Mouse (Mus musculus): ENCODE results near the gene Gm20509. TPM values are rescaled to one million over a fixed set of nuclear protein-coding genes. Genes with fewer than 3 reads are reported as not detected.
"Not testable (repeated sequence)": the region's sequence is repeated elsewhere in the genome, so short reads cannot be mapped to it uniquely, and the experiment has no call there.

Gene Gm20509
- polyA plus RNA-seq, 1 experiment, result 0.12 TPM

GRCm38 (mm10) chr9:73070971-73071659 lies 31.2 kb upstream of the Gm20509 start:
- H3K36me3 ChIP-seq (ENCODE audit: control insufficient read depth, insufficient read depth, low read length), result no peaks in the 10 kb centered on the region
- H3K27ac ChIP-seq (ENCODE audit: control insufficient read depth, insufficient read depth, low read depth, low read length), result 0 out of 2 replicates have a peak overlapping the region, but pooled peaks have one; percentile 13
- no peak overlapping the region for H3K4me3 ChIP-seq (ENCODE audit: control insufficient read depth, low read depth, low read length)

GRCm38 (mm10) chr9:73072426-73072825 lies 29.8 kb upstream of the Gm20509 start:
- H3K4me1 ChIP-seq (ENCODE audit: control insufficient read depth, insufficient read depth, low read length), result no peaks in the 10 kb centered on the region
- no peak overlapping the region for H3K27ac ChIP-seq (ENCODE audit: control insufficient read depth, insufficient read depth, low read depth, low read length)
- H3K36me3 ChIP-seq (ENCODE audit: control insufficient read depth, insufficient read depth, low read length), result no peaks in the 10 kb centered on the region
- H3K27me3 ChIP-seq (ENCODE audit: control insufficient read depth, insufficient read depth, low read length), result no peaks in the 10 kb centered on the region
- no peak for TF ChIP-seq POLR2A (IDR thresholded peaks at IDR 0.05; ENCODE audit: control insufficient read depth, low read depth, low read length)
- TF ChIP-seq CTCF (IDR thresholded peaks at IDR 0.05; ENCODE audit: control insufficient read depth, insufficient read depth, insufficient replicate concordance, low read depth, low read length), result no peak
- H3K4me3 ChIP-seq (ENCODE audit: control insufficient read depth, low read depth, low read length), result no peak overlapping the region

More at GRCm38 (mm10) chr9:73070971-73071659, 31.2 kb upstream of the Gm20509 start:
- Histone ChIP-seq H3K4me1 (ENCODE audit: control insufficient read depth, insufficient read depth, low read length) (no peaks in the 10 kb centered on the region), H3K27me3 (ENCODE audit: control insufficient read depth, insufficient read depth, low read length) (no peaks in the 10 kb centered on the region)
- no peak for TF ChIP-seq POLR2A (IDR thresholded peaks at IDR 0.05; ENCODE audit: control insufficient read depth, low read depth, low read length)
- no peak for TF ChIP-seq CTCF (IDR thresholded peaks at IDR 0.05; ENCODE audit: control insufficient read depth, insufficient read depth, insufficient replicate concordance, low read depth, low read length)

DNA sequence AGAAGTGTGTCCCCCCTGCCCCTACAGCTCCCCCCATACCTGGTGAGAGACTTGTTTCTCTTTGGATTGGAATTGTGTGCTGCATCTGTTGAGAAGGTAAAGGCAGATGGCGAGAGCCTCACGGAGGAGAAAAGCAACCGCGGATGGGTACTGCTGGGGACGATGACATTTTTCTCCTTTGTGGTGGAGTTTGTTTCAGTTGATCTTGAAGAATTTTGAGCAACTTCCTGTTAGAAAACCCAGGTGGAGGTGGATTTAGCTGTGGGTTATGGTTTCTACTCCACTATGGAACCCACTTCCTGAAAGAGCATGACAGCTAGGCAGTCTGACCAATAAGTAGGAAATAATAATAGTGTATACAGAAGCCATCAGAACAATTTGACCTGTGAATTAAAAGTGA lies 29.1 kb upstream of the Gm20509 start:
- H3K4me3 ChIP-seq (ENCODE audit: control insufficient read depth, low read depth, low read length), result no peak overlapping the region
- H3K36me3 ChIP-seq (ENCODE audit: control insufficient read depth, insufficient read depth, low read length), result no peaks in the 10 kb centered on the region
- no peak overlapping the region for H3K27ac ChIP-seq (ENCODE audit: control insufficient read depth, insufficient read depth, low read depth, low read length)
- no peaks in the 10 kb centered on the region for H3K4me1 ChIP-seq (ENCODE audit: control insufficient read depth, insufficient read depth, low read length)
- H3K27me3 ChIP-seq (ENCODE audit: control insufficient read depth, insufficient read depth, low read length), result no peaks in the 10 kb centered on the region
- TF ChIP-seq POLR2A (IDR thresholded peaks at IDR 0.05; ENCODE audit: control insufficient read depth, low read depth, low read length) (no peak), CTCF (IDR thresholded peaks at IDR 0.05; ENCODE audit: control insufficient read depth, insufficient read depth, insufficient replicate concordance, low read depth, low read length) (no peak)

DNA sequence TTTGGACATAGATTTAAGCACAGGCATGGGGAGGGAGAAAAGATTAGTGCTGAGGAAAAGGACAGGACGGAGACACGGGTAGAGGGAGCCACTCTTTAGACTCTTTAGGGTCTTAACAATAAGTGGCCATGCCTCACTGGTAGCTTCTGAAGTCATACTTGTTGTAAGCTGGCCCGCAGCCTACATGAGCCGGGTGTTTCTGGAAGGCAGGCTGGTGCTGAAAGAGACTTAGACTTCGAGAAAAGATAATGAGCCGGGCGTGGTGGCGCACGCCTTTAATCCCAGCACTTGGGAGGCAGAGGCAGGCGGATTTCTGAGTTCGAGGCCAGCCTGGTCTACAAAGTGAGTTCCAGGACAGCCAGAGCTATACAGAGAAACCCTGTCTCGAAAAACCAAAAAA lies 22.9 kb upstream of the Gm20509 start:
- H3K27me3 ChIP-seq (ENCODE audit: control insufficient read depth, insufficient read depth, low read length); H3K27ac ChIP-seq (ENCODE audit: control insufficient read depth, insufficient read depth, low read depth, low read length); H3K36me3 ChIP-seq (ENCODE audit: control insufficient read depth, insufficient read depth, low read length); H3K4me3 ChIP-seq (ENCODE audit: control insufficient read depth, low read depth, low read length); H3K4me1 ChIP-seq (ENCODE audit: control insufficient read depth, insufficient read depth, low read length): not testable (repeated sequence)

- no peaks in the 10 kb centered on the region for H3K27me3 ChIP-seq (ENCODE audit: control insufficient read depth, insufficient read depth, low read length)
- no peaks in the 10 kb centered on the region for H3K4me1 ChIP-seq (ENCODE audit: control insufficient read depth, insufficient read depth, low read length)
- no peak overlapping the region for H3K4me3 ChIP-seq (ENCODE audit: control insufficient read depth, low read depth, low read length)
- H3K27ac ChIP-seq (ENCODE audit: control insufficient read depth, insufficient read depth, low read depth, low read length), result no peak overlapping the region
- no peak for TF ChIP-seq POLR2A (IDR thresholded peaks at IDR 0.05; ENCODE audit: control insufficient read depth, low read depth, low read length)
- TF ChIP-seq CTCF (IDR thresholded peaks at IDR 0.05; ENCODE audit: control insufficient read depth, insufficient read depth, insufficient replicate concordance, low read depth, low read length), result no peak
- H3K36me3 ChIP-seq (ENCODE audit: control insufficient read depth, insufficient read depth, low read length), result no peaks in the 10 kb centered on the region
Measured at GRCm38 (mm10) chr9:73079801-73080325, 22.4 kb upstream of the Gm20509 start.

- no peaks in the 10 kb centered on the region for H3K27me3 ChIP-seq (ENCODE audit: control insufficient read depth, insufficient read depth, low read length)
- H3K27ac ChIP-seq (ENCODE audit: control insufficient read depth, insufficient read depth, low read depth, low read length), result no peak overlapping the region
- TF ChIP-seq CTCF (IDR thresholded peaks at IDR 0.05; ENCODE audit: control insufficient read depth, insufficient read depth, insufficient replicate concordance, low read depth, low read length) (no peak), POLR2A (IDR thresholded peaks at IDR 0.05; ENCODE audit: control insufficient read depth, low read depth, low read length) (no peak)
- H3K36me3 ChIP-seq (ENCODE audit: control insufficient read depth, insufficient read depth, low read length), result no peaks in the 10 kb centered on the region
- H3K4me3 ChIP-seq (ENCODE audit: control insufficient read depth, low read depth, low read length), result no peak overlapping the region
- no peaks in the 10 kb centered on the region for H3K4me1 ChIP-seq (ENCODE audit: control insufficient read depth, insufficient read depth, low read length)
Measured at GRCm38 (mm10) chr9:73082291-73083000, 19.8 kb upstream of the Gm20509 start.

GRCm38 (mm10) chr9:73083956-73084355 lies 18.3 kb upstream of the Gm20509 start:
- TF ChIP-seq POLR2A (IDR thresholded peaks at IDR 0.05; ENCODE audit: control insufficient read depth, low read depth, low read length) (no peak), CTCF (IDR thresholded peaks at IDR 0.05; ENCODE audit: control insufficient read depth, insufficient read depth, insufficient replicate concordance, low read depth, low read length) (no peak)
- Histone ChIP-seq H3K36me3 (ENCODE audit: control insufficient read depth, insufficient read depth, low read length) (no peaks in the 10 kb centered on the region), H3K4me3 (ENCODE audit: control insufficient read depth, low read depth, low read length) (no peak overlapping the region), H3K27ac (ENCODE audit: control insufficient read depth, insufficient read depth, low read depth, low read length) (no peak overlapping the region), H3K27me3 (ENCODE audit: control insufficient read depth, insufficient read depth, low read length) (no peaks in the 10 kb centered on the region), H3K4me1 (ENCODE audit: control insufficient read depth, insufficient read depth, low read length) (no peaks in the 10 kb centered on the region)
